ENCODE assay signal across 9 mouse cellular contexts in the genomic region with DNA sequence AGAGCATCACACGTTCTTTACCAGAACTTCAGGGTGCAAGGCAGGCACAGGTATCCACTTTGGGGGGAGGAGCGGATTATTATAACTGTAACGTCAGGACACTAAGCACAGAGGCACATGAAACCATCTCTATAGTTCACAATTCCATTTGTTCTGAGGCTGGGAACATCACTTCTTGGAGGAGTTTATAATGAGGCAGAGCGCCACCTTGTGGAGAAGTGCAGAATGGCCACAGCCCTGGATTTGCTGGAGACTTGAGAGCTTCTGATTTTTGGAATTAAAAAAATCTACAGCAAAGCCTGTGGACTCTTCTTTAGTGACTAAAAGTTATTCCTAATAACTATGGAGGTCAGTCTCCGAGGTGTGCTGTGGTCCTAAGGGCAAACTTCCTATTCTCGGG. TPM values are rescaled to one million over a fixed set of nuclear protein-coding genes. Genes with fewer than 3 reads are reported as not detected.
DNase-seq lines count a peak whose midpoint lies in the region; ATAC-seq and TF ChIP-seq lines count a peak whose summit lies in the region.
"Had no signal": no experiment of that assay in that cellular context is flagged by ENCODE, and none has a peak within 500 bp of the region (broad histone marks: within the 10 kb centered on the region; RNA-seq: fewer than 3 reads in every experiment).

No protein-coding gene starts in this region.

- TF ChIP-seq CTCF in liver, postnatal 0 days (IDR thresholded peaks at IDR 0.05; ENCODE audit: low read depth): peak; percentile 82

- DNase-seq in neural tube, embryonic 10.5 days (ENCODE audit: extremely low spot score, low spot score): peak; percentile 83
- peak; percentile 66 for DNase-seq in adrenal gland, postnatal 25 days
- peak; percentile 74 for DNase-seq in embryonic facial prominence, embryonic 10.5 days (ENCODE audit: low spot score)
- peak; percentile 67 for DNase-seq in kidney, postnatal 14 days
- DNase-seq in liver, postnatal 0 days: peak; percentile 66
- DNase-seq in right cerebral cortex, postnatal 25 days: peak; percentile 39

- H3K4me3 ChIP-seq in neural tube, embryonic 15.5 days (replicated peaks): no peak overlapping the region
- H3K4me3 ChIP-seq in embryonic facial prominence, embryonic 10.5 days: no peak overlapping the region
- H3K4me3 ChIP-seq in liver, postnatal 0 days (ENCODE audit: low read depth, low read length): no peak overlapping the region
- H3K4me3 ChIP-seq: hindbrain, embryonic 15.5 days had no signal

- H3K4me2 ChIP-seq in neural tube, embryonic 15.5 days: no peak overlapping the region
- no peak overlapping the region for H3K4me2 ChIP-seq in liver, postnatal 0 days (ENCODE audit: low read depth, low read length)
- H3K4me2 ChIP-seq: hindbrain, embryonic 15.5 days had no signal

- H3K27ac ChIP-seq in neural tube, embryonic 15.5 days (replicated peaks): no peak overlapping the region
- no peak overlapping the region for H3K27ac ChIP-seq in embryonic facial prominence, embryonic 10.5 days (replicated peaks)
- H3K27ac ChIP-seq in liver, postnatal 0 days (ENCODE audit: low read depth): no peak overlapping the region
- H3K27ac ChIP-seq: hindbrain, embryonic 15.5 days had no signal

- TF ChIP-seq EP300 in liver, postnatal 0 days (IDR thresholded peaks at IDR 0.05; ENCODE audit: low read depth): no peak

- 32% methylated on average over 6 of the region's 6 CpGs for WGBS in neural tube, embryonic 15.5 days
- 31% methylated on average over 6 of the region's 6 CpGs for WGBS in embryonic facial prominence, embryonic 10.5 days
- WGBS in liver, postnatal 0 days (ENCODE audit: insufficient replicate concordance): 37% methylated on average over 6 of the region's 6 CpGs

- H3K36me3 ChIP-seq in neural tube, embryonic 15.5 days: no peaks in the 10 kb centered on the region
- no peaks in the 10 kb centered on the region for H3K36me3 ChIP-seq in embryonic facial prominence, embryonic 10.5 days (replicated peaks)
- no peaks in the 10 kb centered on the region for H3K36me3 ChIP-seq in liver, postnatal 0 days (replicated peaks; ENCODE audit: insufficient read depth, low read length)
- H3K36me3 ChIP-seq: hindbrain, embryonic 15.5 days had no signal

- ATAC-seq in neural tube, embryonic 15.5 days (ENCODE audit: low FRiP score): no peak
- no peak for ATAC-seq in liver, postnatal 0 days
- no peak for ATAC-seq in megakaryocyte-erythroid progenitor cell, adult 5-6 weeks (replicated peaks; ENCODE audit: low FRiP score, low TSS enrichment, poor library complexity, severe bottlenecking)

- peaks cover 12% of the 10 kb centered on the region for H3K27me3 ChIP-seq in neural tube, embryonic 15.5 days (replicated peaks)
- peaks cover 12% of the 10 kb centered on the region for H3K27me3 ChIP-seq in embryonic facial prominence, embryonic 10.5 days (replicated peaks; ENCODE audit: low read depth, poor library complexity, severe bottlenecking)
- peaks cover 16% of the 10 kb centered on the region for H3K27me3 ChIP-seq in liver, postnatal 0 days (ENCODE audit: insufficient read depth, low read length)
- H3K27me3 ChIP-seq: hindbrain, embryonic 15.5 days had no signal

- peaks cover 6% of the 10 kb centered on the region; the same call in 1 of the 2 replicates for H3K4me1 ChIP-seq in neural tube, embryonic 15.5 days
- H3K4me1 ChIP-seq in embryonic facial prominence, embryonic 10.5 days: no peaks in the 10 kb centered on the region
- H3K4me1 ChIP-seq in liver, postnatal 0 days (ENCODE audit: insufficient read depth): no peaks in the 10 kb centered on the region

- H3K9ac ChIP-seq in neural tube, embryonic 15.5 days (replicated peaks): no peak overlapping the region
- H3K9ac ChIP-seq in liver, postnatal 0 days (replicated peaks): no peak overlapping the region
- H3K9ac ChIP-seq: hindbrain, embryonic 15.5 days had no signal

- H3K9me3 ChIP-seq in neural tube, embryonic 15.5 days (replicated peaks): no peaks in the 10 kb centered on the region
- no peaks in the 10 kb centered on the region for H3K9me3 ChIP-seq in embryonic facial prominence, embryonic 10.5 days
- no peaks in the 10 kb centered on the region for H3K9me3 ChIP-seq in liver, postnatal 0 days (ENCODE audit: low read length)
- H3K9me3 ChIP-seq: hindbrain, embryonic 15.5 days had no signal

RNA-seq across cellular contexts. Expression of gene Anxa2, which starts 49.1 kb away (rescaled TPM):
- polyA plus RNA-seq in neural tube, embryonic 15.5 days (2015; fragmentation: Nextera tagmentation; extraction: Ambion mirVana): 251 and 335 TPM in 2 replicates
- total RNA-seq in adrenal gland, postnatal 25 days (2021): 390 and 445 TPM in 2 replicates
- polyA plus RNA-seq in embryonic facial prominence, embryonic 10.5 days (2016; fragmentation: Nextera tagmentation; extraction: Ambion mirVana): 112 and 145 TPM in 2 replicates
- 68.2 and 78.3 TPM in 2 replicates for polyA plus RNA-seq in liver, postnatal 0 days (2015; fragmentation: Nextera tagmentation; extraction: Ambion mirVana)
- total RNA-seq in megakaryocyte-erythroid progenitor cell, adult 5-6 weeks (2014; fragmentation: Nextera tagmentation): 5.0 and 20.7 TPM in 2 replicates
- total RNA-seq in megakaryocyte-erythroid progenitor cell, adult 5-6 weeks (2017): 14.2 and 15.8 TPM in 2 replicates
